Mouse (Mus musculus) lung, postnatal 4 days (tissue): ENCODE measurements around the gene Slc5a5.

Source experiments
- DNase-seq, 2 experiments: peaks; one replicate each; pipeline ENCODE4 v3.0.0; 2021

Gene Slc5a5

DNA sequence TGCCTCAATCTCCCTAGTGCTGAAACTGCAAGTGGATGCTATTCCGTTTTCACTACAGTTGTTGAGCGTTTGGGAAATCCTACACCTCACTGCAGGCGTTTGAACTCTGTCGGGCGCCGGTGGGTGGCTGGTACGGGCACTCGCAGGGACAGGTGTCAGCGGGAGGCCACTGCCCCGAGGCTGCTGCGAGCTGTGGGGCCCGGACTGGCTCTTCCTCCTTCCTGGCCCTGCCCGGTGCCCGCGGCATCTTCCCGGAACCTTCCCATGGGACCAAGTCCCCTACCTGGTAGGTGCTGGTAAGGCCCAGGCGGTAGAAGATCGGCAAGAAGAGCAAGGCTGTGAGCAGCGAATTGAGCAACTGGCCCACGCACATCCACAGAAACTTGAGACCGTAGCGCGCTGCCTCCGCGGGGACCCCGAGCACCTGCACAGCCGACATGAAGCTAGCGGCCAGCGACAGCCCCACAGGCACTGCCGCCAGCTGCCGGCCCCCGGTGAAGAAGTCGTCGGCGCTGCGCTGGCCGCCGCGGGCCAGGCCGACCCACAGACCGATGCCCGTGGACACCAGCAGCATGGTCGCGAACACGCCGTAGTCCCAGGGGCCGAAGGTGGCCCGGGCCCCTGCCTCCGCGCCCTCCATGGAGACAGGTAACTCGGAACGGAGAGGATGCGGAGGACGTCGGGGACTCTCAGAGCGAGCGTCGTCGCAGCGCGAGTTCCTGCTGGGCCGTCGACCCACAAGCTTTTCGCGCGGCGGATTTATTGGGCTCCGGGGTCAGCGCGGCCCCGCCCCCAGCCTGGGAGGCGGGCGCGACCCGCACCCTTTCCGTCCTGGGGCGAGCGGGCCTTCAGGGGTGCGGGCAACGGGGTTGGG lies at the start of gene Slc5a5:
Gene Slc5a5, minus strand, starts transcription at position 736 of the 874 bp plus-strand sequence.
- DNase-seq, result peak in 1 of 2 experiments; percentile 23

DNA sequence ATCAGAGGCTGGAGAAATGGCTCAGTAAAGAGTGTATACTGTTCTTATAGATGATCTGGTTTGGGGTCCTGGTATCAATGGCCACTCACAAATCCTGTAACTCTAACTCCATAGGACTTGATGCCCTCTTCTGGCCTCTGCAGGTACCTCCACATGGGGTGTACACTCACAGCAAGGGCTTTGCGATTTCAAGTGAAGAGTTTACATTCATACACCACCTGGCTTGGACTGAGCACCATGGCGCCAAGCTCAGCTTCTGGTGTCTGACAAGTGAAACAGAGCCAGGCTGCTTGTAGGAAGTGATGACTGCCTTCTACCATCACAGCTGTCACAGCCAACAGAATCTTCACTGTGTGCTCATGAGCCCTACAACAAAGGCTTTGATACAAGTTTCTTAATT lies 48.9 kb upstream of the Slc5a5 start:
- DNase-seq, result no peak

DNA sequence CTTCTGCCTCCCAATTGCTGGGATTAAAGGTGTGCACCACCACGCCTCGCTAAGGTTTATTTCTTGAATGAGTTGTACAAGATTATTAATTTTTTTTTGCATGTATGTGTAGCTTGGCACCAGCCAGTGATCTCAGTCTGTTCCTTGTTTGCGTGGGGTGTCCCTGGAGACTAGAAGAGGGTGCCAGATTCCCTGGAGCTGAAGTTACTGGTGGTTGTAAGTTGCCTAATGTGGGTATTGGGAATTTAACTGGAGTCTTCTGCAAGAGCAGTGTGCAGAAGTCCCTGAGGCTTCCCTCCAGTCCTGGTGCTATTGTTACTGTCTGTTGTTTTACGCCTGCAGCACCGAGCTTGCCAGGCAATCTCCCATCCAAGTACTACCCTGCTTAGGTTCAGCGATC lies 44.6 kb upstream of the Slc5a5 start:
- DNase-seq, result no peak

DNA sequence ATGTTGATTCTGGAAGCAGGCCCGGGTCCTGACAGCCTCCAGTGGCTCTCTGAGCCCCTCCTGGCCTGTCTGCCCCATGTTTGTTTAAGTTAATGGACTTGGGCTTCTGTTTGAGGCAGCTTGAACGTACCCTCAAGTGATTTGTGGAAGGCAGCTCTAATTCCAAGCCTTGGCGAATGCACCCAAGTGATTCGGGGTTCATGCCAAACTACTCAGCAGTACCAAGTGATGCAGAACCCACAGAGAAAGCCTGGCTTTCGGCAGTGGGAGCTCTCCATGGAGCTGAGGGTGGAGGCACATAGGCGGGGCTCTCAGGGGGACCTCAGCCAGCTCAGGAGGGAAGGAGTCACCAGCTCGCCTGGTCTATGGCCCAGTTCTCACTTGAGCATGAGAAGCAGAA lies 42.2 kb upstream of the Slc5a5 start:
- DNase-seq, result peak in 1 of 2 experiments; percentile 14

DNA sequence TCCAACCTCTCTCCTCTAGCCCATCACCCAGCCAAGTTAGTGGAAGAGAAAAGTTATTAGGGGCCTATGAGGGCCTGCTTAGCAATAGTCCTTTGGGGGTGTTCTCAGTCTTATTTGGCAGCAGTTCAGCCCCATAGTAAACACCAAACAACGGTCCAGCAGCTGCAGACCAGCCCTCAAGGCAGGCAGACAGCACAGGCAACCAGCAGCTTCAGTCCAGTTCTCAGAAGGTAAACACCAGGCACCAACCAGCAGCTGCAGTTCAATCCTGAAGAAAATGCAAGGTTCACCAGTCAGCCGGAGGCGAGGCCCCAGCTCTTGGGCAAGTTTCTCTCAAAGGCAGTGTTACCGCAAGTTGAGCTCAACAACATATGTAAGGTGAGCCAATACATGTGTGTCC lies 40.5 kb upstream of the Slc5a5 start:
- DNase-seq, result peak in 1 of 2 experiments; percentile 14

DNA sequence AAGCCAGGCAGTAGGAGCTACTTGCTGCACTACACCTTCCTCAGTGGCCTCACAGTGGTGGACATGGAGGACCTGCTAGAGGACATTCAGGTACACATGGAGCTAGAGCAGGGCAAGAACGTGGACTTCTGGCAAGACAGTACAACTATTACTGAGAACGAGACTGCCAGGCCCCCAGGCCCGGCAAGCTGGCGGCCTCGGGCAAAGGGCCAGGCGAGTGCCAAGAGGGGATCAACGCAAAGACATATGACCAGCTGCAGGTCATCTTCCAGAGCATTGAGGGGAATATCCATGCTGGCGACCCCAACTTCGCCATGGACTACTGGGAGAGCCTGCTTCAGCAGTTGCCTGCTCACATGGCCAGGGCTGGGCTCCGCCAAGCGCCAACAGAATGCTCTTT lies 39.2 kb upstream of the Slc5a5 start:
- peak in 1 of 2 experiments; percentile 14 for DNase-seq

DNA sequence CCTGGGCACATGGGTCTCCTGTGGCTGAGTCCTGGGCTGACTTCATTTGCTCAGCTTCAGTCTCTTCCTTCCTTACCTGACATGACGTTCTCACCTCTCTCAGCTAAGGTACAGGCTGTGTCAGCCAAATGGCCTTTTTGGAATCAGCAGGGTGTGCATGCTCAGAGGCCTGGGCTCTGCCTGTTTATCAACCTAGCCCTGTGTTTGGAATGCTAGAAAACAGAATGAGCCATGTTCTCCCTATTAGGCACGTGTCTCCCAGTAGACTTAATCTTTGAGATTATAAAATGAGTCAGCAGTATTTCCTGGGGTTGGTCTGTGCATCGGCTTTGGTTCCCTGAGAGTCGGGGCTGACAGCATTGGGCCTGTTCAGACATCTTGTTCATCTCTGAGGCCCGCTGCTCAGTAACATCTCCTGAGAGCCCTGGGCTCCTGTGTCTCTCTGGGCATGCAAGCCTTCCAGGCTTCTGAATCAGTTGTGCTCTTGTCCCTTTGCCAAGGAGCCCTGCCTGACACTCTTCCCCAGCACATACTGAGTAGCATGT lies 36.3 kb upstream of the Slc5a5 start:
- no peak for DNase-seq

DNA sequence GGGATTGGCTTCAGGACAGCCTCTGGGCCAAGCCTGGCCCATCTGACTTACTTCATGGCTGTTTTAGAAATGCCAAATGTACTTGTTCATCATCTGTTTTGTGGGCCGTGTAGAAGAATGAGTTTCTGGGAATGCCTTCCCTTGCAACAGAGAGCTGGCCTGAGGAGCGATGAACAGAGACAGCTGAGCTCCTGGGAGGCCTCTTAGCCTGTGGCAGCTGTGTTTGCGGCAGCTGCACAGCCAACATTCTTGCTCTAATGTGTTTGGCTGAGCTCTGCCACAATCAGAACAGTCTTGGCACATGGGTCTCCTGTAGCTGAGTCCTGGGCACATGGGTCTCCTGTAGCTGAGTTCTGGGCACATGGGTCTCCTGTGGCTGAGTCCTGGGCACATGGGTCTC lies 35.5 kb upstream of the Slc5a5 start:
- peak in 1 of 2 experiments; percentile 47 for DNase-seq

DNA sequence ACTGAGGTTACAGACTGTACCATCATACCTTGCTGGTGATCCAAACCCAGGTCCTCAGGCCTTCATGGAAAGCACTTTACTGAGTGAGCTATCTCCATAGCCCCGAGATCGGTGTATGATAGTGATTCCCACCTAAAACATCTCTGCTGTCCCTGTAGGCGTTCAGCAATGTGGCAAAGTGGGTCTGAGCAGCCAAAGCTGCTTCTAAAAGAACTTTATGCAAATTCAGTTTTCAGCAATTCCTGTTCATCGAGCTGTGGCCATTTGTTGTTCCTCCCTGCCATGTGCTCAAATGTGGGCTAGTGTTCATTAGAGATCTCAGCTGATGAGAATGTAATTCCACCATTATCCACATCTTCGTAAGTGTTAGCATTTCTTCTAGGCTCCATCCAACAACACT lies 33.8 kb upstream of the Slc5a5 start:
- no peak for DNase-seq

DNA sequence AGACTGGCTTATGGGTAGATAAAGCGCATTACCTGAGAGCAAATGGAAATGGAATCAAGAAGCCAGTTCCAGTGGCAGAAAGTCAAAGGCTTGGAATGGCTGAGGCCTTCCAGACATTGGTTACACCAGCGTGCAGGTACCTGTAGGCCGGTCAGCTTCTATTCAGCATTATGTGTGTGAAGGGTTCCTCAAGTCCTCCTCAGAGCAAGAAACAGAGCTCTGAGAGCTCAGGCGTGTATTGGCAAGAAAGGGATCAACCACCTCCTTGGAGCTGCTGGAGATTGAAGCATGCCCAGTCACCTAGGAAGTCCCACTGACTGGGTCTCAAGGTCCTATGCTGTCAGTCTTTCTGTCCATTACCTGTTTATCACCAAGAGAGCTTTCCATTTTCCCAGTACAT lies 33.2 kb upstream of the Slc5a5 start:
- no peak for DNase-seq

DNA sequence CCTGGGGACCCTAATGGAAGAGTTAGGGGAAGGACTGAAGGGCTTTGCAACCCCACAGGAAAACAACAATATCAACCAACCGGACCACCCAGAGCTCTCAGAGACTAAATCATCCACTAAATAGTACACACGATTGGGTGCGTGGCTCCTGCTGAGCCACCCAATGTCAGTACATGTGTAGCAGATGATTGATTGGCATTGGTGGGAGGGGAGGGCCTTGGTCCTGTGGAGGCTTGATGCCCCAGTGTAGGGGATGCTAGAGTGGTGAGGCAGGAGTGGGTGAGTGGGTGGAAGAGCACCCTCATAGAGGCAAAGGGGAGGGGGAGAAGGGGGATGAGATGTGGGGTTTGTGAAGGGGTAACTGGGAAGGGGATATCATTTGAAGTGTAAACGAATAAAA lies 31.6 kb upstream of the Slc5a5 start:
- peak in 1 of 2 experiments; percentile 8 for DNase-seq

DNA sequence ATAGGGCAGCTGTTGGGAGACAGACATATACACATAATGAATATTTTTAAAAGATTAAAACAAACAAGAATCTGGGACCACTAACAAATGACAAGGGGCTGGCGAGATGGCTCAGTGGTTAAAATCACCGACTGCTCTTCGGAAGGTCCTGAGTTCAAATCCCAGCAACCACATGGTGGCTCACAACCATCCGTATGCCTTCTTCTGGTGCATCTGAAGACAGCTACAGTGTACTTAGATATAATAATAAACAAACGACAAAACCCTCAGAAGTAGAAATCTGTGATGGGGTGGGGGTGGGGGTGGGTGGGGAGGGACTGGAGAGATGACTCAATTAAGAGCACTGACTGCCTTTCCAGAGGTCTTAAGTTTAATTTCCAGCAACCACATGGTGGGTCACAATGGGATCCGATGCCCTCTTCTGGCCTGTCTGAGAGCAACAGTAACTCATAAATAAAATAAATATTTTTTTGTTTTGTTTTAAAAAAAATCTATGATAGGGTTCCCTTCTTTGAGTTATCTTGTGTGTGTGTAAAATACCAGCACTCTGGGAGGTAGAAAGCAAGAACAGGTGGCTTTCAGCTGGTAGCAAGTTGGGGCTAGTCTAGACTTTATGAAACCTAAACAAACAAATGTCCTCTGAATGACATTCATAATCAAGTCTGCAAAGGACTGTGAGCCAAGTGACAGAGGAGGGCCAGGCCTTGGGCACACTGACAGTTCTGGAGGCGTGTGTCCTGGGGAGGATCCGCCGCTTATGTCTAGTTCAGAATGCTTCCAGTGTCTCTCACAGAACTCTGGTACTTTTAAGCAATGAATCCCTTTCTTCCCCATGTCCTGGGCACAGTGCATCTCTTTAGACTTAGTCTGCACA lies 27.7 kb upstream of the Slc5a5 start:
- peak in 1 of 2 experiments; percentile 27 for DNase-seq

DNA sequence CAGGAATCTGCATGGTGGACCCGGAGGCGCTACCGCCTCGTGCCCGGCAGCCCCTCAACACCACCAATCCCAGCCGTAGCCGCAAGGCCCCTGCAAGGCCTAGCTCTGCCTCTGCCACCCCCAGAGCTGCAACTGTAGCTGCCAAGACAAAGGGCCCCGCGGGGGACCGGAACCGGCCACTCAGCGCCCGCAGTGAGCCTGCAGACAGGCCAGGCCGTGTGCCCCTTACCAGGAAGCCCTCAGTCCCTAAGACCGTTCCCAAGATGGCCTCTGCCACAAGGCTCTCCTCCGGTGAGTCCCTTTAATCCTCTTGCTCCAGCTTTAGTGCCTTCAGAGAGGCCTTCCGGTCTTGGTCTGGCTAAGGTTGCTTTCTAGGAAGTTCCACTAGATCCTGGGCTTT lies 22.1 kb upstream of the Slc5a5 start:
- DNase-seq, result no peak

DNA sequence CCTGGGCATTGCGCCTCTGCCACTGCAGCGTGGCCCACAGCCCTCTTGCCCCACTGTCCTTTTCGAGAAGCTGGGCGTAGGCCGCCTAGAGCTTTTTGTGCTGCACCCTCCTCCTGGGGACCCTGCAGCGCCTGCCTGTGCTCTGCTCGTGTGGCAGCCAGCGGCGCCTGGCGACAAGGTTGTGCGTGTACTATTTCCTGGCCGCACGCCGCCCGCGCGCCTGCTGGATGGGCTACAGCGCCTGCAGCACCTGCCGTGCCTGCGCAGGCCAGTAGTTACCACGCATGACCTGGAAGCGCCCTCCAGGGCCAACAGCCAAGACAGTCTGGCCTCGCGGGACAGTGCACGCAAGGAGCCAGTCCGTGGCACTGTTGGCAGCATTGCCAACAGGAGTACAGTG lies 21.0 kb upstream of the Slc5a5 start:
- DNase-seq, result no peak

DNA sequence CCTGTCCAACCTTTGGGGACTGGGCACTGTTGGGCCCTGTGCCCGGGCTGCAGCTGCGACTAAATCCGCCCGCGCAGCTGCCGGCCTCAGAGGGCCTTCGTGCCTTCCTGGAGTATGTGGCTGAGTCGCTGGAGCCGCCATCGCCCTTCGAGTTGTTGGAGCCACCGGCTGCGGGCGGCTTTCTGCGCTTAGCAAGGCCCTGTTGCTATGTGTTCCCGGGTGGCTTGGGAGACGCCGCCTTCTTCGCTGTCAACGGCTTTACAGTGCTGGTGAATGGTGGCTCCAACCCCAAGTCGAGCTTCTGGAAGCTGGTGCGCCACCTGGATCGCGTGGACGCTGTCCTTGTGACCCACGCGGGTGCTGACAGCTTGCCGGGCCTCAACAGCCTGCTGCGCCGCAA lies 20.4 kb upstream of the Slc5a5 start:
- no peak for DNase-seq

DNA sequence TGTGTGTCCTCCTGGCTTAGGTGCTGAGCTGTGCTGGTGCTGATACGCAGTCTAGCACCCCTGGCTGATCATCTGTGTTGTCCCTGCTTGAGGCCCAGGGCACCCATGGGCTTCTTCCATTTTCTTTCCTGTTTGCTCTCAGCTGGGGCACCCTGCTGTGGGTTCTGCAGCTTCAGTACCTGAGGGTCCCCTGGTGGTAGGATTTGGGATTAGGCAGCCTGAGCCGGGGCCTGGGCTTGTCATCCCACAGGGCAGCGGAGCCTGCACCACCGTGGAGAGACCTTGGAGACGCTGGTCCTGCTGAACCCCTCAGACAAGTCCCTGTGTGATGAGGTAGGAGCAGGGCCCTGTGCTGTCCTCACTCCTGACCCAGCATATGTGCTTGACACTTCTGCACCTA lies 19.0 kb upstream of the Slc5a5 start:
- DNase-seq, result no peak

DNA sequence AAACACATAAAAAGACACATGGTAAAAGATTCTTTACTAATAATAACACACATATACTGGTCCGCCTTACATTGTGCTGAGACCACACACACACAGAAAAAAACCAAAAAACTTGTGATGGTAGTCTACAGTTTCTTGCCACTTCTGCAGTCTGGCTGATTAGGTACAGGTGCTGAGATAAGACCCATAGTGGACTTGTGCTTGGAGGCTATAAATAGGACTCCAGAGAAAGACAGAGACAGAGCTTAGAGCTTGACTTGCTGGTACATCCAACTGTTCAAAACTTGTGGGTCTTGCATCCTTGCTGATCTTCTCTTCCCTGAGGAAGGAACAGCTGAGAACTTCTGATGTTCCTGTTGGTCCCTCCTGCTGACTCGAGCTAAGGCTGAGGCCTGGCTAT lies 15.0 kb upstream of the Slc5a5 start:
- no peak for DNase-seq

DNA sequence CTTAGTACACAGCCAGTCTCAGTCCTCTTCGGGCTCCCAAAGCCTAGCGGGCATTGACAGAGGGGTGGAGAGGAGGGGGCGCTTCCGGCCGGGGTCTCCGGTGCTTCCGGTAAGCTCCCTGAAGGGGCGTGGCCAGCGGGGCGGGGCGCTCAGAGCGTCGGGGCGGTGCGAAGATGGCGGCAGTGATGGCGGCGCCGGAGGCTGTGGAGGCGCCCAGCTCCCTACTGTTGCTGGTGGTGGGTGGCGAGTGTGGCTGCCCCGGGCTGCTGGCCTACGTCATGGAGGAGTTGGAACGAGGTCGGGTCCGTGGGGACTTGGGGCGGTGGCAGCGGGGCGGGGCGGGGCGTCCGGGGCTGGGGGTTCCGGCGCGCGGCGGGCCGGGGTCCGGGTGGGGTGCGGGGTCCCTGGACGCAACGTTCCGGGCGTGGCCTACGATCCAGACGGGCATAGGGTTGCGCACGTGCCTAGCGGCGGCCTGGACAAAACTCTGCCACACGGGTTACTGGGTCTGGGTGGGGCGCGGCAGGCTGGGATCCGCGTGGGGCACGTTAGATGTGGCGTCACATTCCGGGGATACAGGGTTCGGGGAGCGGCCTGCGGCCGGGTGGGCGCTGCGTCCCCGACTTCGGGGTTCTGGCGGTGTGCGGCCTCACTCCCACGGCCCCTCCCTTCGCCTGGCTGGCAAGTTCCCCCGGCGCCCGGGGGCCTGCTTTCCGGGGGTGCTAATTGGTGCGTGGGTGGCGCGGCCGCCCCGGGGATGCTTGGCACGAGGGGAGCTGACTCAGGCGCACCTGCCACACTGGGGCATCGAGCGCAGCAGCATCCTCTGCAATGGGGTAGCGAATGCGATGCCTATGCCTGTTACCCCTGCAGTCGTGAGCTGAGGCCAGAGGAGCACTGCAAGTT lies 13.5 kb upstream of the Slc5a5 start, which contains the start of gene Map1s:
Gene Map1s, plus strand, starts transcription at position 102 of the 906 bp plus-strand sequence.
- peak; percentile 85 to 88 for DNase-seq

DNA sequence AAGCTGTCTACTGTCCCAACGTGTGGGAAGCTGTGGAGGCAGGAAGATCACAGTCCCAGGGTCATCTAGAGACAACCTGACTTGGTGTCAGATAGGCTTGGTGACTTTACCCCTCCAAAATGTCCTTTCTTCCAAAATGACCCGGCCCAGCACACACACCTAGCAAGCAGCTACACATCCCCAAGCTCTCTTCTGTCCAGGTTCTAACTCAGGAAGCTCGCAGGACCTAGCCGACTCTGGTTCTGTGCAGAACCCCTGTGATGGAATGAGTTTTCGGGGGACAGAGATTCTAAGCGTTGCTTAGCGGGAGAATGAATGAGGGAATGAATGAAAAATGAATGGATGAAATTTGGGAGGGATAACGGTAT lies 12.9 kb upstream of the Slc5a5 start:
- no peak for DNase-seq

DNA sequence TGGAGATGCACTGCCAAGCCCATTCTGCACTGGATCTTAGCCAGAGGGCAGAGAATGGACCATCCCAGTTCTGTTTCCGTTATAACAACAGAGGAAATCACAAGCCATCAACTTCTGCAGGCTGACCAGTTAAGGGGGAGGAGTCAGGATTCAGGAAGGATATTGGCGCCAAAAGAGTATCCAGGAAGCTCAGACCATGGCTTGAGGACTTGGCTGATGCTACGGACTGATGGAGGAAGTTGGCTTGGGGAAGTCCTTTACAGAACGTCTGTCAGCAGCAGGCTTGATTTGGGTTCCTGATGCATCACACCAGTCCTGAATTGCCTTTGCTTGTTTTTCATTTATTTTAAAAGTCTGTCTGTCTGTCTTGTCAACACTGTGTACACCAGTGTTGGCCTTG lies 12.0 kb upstream of the Slc5a5 start:
- DNase-seq, result peak; percentile 70 to 72

DNA sequence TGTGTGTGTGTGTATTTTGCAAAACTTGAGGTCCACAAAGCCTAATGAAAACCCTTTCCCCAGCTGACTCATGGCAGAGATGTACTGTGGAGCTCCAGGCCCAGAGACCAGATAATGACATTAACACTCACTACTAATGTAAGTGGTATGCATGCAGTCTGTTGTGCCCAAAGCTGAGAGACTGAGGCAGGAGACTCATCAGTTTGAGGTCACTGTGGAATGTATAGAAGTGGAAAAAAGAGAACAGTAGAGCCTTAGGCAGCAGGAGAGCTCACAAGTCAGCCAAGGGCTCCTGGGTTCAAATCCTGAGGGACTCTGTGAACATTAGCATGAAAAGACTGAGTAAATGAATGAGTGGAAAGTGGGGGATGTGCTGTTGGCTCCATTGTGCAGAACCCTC lies 11.0 kb upstream of the Slc5a5 start:
- DNase-seq, result no peak

DNA sequence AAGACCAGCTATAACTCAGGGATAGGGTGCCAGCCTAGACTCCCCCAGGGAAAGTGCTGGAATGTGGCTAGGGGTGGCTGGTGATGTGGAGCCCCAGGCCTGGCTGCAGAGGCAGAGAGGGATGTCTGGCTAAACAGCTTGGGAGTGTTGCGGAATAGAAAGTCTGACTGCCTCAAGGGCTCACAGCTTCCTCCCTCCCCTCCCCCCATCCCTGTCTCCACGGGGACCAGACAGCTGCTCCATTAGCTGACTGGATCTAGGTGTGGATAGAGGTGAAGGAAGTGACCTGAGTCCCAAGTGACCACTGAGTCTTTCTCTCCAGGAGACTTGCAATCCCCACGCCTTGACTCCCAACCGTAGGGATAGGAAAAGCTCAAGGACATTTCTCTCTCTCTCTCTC lies 10.6 kb upstream of the Slc5a5 start:
- DNase-seq, result no peak
